Mouse (Mus musculus) neural tube, embryonic 11.5 days (tissue): ENCODE data around the gene Aldh1a3. TPM values are rescaled to one million over a fixed set of nuclear protein-coding genes. Genes with fewer than 3 reads are reported as not detected.

Experiments used
- ATAC-seq: fragments of 200-750 bp; cut with Nextera tagmentation; 2 replicates; pipeline ENCODE4 v1.8.0; 2017; ENCODE audit warnings: moderate number of reproducible peaks, mild to moderate bottlenecking, moderate TSS enrichment, moderate library complexity; ENCODE audit not compliant: insufficient read depth, low FRiP score, low TSS enrichment
- DNase-seq: peaks from one replicate; pipeline ENCODE4 v3.0.0-alpha.2; 2015; ENCODE audit warnings: low spot score
- H3K27ac ChIP-seq: fragments of 300-500 bp; sonication (generic); 2 replicates; pipeline ENCODE4 v1.5.1; 2014; ENCODE audit warnings: low read depth, mild to moderate bottlenecking, low read length
- H3K27me3 ChIP-seq: fragments of 300-500 bp; sonication (generic); 2 replicates; pipeline ENCODE4 v1.6.1; 2014; ENCODE audit warnings: mild to moderate bottlenecking, low read length, mixed read lengths; ENCODE audit not compliant: control insufficient read depth, insufficient read depth
- H3K36me3 ChIP-seq: fragments of 300-500 bp; sonication (generic); 2 replicates; pipeline ENCODE4 v1.6.1; 2014; ENCODE audit warnings: mild to moderate bottlenecking, low read length, moderate library complexity, mixed read lengths; ENCODE audit not compliant: control insufficient read depth, insufficient read depth
- H3K4me1 ChIP-seq: fragments of 300-500 bp; sonication (generic); 2 replicates; pipeline ENCODE4 v1.6.1; 2014; ENCODE audit warnings: low read length, mixed read lengths; ENCODE audit not compliant: control insufficient read depth, insufficient read depth
- H3K4me2 ChIP-seq: fragments of 300-500 bp; sonication (generic); 2 replicates; pipeline ENCODE4 v1.6.1; 2014; ENCODE audit warnings: low read depth, mild to moderate bottlenecking, moderate library complexity
- H3K4me3 ChIP-seq: fragments of 300-500 bp; sonication (generic); 2 replicates; pipeline ENCODE4 v1.5.1; 2014; ENCODE audit warnings: low read depth, low read length
- H3K9ac ChIP-seq: fragments of 300-500 bp; sonication (generic); 2 replicates; pipeline ENCODE4 v1.6.1; 2014; ENCODE audit warnings: mild to moderate bottlenecking, low read length
- H3K9me3 ChIP-seq: fragments of 300-500 bp; sonication (generic); 2 replicates; pipeline ENCODE4 v1.6.1; 2016; ENCODE audit warnings: low read length; ENCODE audit not compliant: control insufficient read depth
- WGBS: fragments of 180-500 bp; shearing (Covaris S2); extraction: QIAGEN DNeasy Blood & Tissue Kit; methylation state at CpG from one replicate; pipeline ENCODE4 v1.1.7; 2014; 5-methylcytosine and 5-hydroxymethylcytosine counted together
- polyA plus RNA-seq: library from polyadenylated mRNA; unstranded; fragments of >200 nt; fragmentation: Nextera tagmentation; extraction: Ambion mirVana; gene quantifications from 2 replicates; pipeline ENCODE4 v1.2.1, GENCODE M21; 2014

Aldh1a3 gene
- polyA plus RNA-seq, 1 experiment from 2014 or later, result 1.5 TPM

- Histone ChIP-seq H3K36me3 (no peaks in the 10 kb centered on the region), H3K9me3 (no peaks in the 10 kb centered on the region), H3K27ac (no peak overlapping the region), H3K27me3 (no peaks in the 10 kb centered on the region), H3K9ac (no peak overlapping the region), H3K4me3 (no peak overlapping the region), H3K4me2 (no peak overlapping the region), H3K4me1 (peaks cover 5% of the 10 kb centered on the region; the same call in 1 of the 2 replicates)
- no peak for DNase-seq
- WGBS, result 92% methylated on average over 6 of the region's 6 CpGs
- ATAC-seq, result no peak
These were observed 40.9 kb downstream of the Aldh1a3 start for GRCm38 (mm10) chr7:66386411-66386810.

GRCm38 (mm10) chr7:66385826-66386225, 41.5 kb downstream of the Aldh1a3 start:
- H3K27me3 ChIP-seq, result no peaks in the 10 kb centered on the region
- H3K9ac ChIP-seq, result no peak overlapping the region
- no peak for ATAC-seq
- peaks cover 5% of the 10 kb centered on the region; the same call in 1 of the 2 replicates for H3K4me1 ChIP-seq
- DNase-seq, result no peak
- 96% methylated on average over 12 of the region's 12 CpGs for WGBS
- no peaks in the 10 kb centered on the region for H3K36me3 ChIP-seq
- no peaks in the 10 kb centered on the region for H3K9me3 ChIP-seq
- H3K4me3 ChIP-seq, result no peak overlapping the region
- no peak overlapping the region for H3K4me2 ChIP-seq
- no peak overlapping the region for H3K27ac ChIP-seq

- WGBS, result 89% methylated on average over 8 of the region's 8 CpGs
- Histone ChIP-seq H3K36me3 (no peaks in the 10 kb centered on the region), H3K27ac (no peak overlapping the region), H3K4me2 (no peak overlapping the region), H3K9me3 (no peaks in the 10 kb centered on the region), H3K4me3 (no peak overlapping the region), H3K9ac (no peak overlapping the region), H3K4me1 (peaks cover 5% of the 10 kb centered on the region; the same call in 1 of the 2 replicates), H3K27me3 (no peaks in the 10 kb centered on the region)
- no peak for ATAC-seq
- DNase-seq, result no peak
These were observed 42.4 kb downstream of the Aldh1a3 start for GRCm38 (mm10) chr7:66384891-66385290.

- H3K9ac ChIP-seq, result no peak overlapping the region
- H3K27ac ChIP-seq, result no peak overlapping the region
- no peaks in the 10 kb centered on the region for H3K9me3 ChIP-seq
- peaks cover 5% of the 10 kb centered on the region; the same call in 1 of the 2 replicates for H3K4me1 ChIP-seq
- H3K36me3 ChIP-seq, result no peaks in the 10 kb centered on the region
- H3K4me2 ChIP-seq, result no peak overlapping the region
- 72% methylated on average over 5 of the region's 5 CpGs for WGBS
- no peak for ATAC-seq
- DNase-seq, result no peak
- H3K27me3 ChIP-seq, result no peaks in the 10 kb centered on the region
- no peak overlapping the region for H3K4me3 ChIP-seq
These were observed 43.1 kb downstream of the Aldh1a3 start for GRCm38 (mm10) chr7:66384213-66384612.

- Histone ChIP-seq H3K9ac (no peak overlapping the region), H3K4me1 (no peaks in the 10 kb centered on the region), H3K4me3 (no peak overlapping the region), H3K4me2 (no peak overlapping the region), H3K27me3 (no peaks in the 10 kb centered on the region), H3K27ac (no peak overlapping the region), H3K36me3 (no peaks in the 10 kb centered on the region), H3K9me3 (no peaks in the 10 kb centered on the region)
- WGBS, result 87% methylated on average over 10 of the region's 10 CpGs
- ATAC-seq (no peak), DNase-seq (no peak)
These were observed 50.8 kb downstream of the Aldh1a3 start for GRCm38 (mm10) chr7:66376560-66376959.

- DNase-seq, result no peak
- H3K9me3 ChIP-seq, result no peaks in the 10 kb centered on the region
- no peak overlapping the region for H3K9ac ChIP-seq
- no peaks in the 10 kb centered on the region for H3K36me3 ChIP-seq
- H3K4me2 ChIP-seq, result no peak overlapping the region
- no peak overlapping the region for H3K27ac ChIP-seq
- H3K4me3 ChIP-seq, result no peak overlapping the region
- ATAC-seq, result no peak
- WGBS, result 94% methylated on average over 4 of the region's 4 CpGs
- no peaks in the 10 kb centered on the region for H3K4me1 ChIP-seq
- no peaks in the 10 kb centered on the region for H3K27me3 ChIP-seq
These were observed 51.6 kb downstream of the Aldh1a3 start for GRCm38 (mm10) chr7:66375736-66376135.

GRCm38 (mm10) chr7:66373391-66373790, 53.9 kb downstream of the Aldh1a3 start:
- Histone ChIP-seq H3K9me3 (no peaks in the 10 kb centered on the region), H3K4me2 (no peak overlapping the region), H3K27me3 (no peaks in the 10 kb centered on the region), H3K27ac (no peak overlapping the region), H3K36me3 (no peaks in the 10 kb centered on the region), H3K4me1 (no peaks in the 10 kb centered on the region), H3K9ac (no peak overlapping the region), H3K4me3 (no peak overlapping the region)
- DNase-seq (no peak), ATAC-seq (no peak)
- 92% methylated on average over 3 of the region's 3 CpGs for WGBS

GRCm38 (mm10) chr7:66370970-66371369, 56.3 kb downstream of the Aldh1a3 start:
- DNase-seq (no peak), ATAC-seq (no peak)
- Histone ChIP-seq H3K36me3 (no peaks in the 10 kb centered on the region), H3K4me3 (no peak overlapping the region), H3K4me1 (no peaks in the 10 kb centered on the region), H3K4me2 (no peak overlapping the region), H3K27ac (no peak overlapping the region), H3K27me3 (no peaks in the 10 kb centered on the region), H3K9ac (no peak overlapping the region), H3K9me3 (no peaks in the 10 kb centered on the region)
- 89% methylated on average over 6 of the region's 6 CpGs for WGBS

GRCm38 (mm10) chr7:66369934-66370445, 57.3 kb downstream of the Aldh1a3 start:
- Histone ChIP-seq H3K27me3 (no peaks in the 10 kb centered on the region), H3K27ac (no peak overlapping the region), H3K4me1 (no peaks in the 10 kb centered on the region), H3K36me3 (no peaks in the 10 kb centered on the region), H3K9ac (no peak overlapping the region), H3K4me3 (no peak overlapping the region), H3K9me3 (no peaks in the 10 kb centered on the region), H3K4me2 (no peak overlapping the region)
- ATAC-seq (no peak), DNase-seq (no peak)
- 62% methylated on average over 5 of the region's 5 CpGs for WGBS
